In genomic region chr12:84813773-84814172, GRCm38 (mm10) we compare ENCODE assay signal across 13 mouse cellular contexts. TPM values are rescaled to one million over a fixed set of nuclear protein-coding genes. Genes with fewer than 3 reads are reported as not detected.
DNase-seq lines count a peak whose midpoint lies in the region; ATAC-seq and TF ChIP-seq lines count a peak whose summit lies in the region.
"Had no signal": no experiment of that assay in that cellular context is flagged by ENCODE, and none has a peak within 500 bp of the region (broad histone marks: within the 10 kb centered on the region; RNA-seq: fewer than 3 reads in every experiment).

No protein-coding gene starts in this region.

- 50% methylated on average over 7 of the region's 7 CpGs for WGBS in hindbrain, postnatal 0 days
- 46% methylated on average over 7 of the region's 7 CpGs for WGBS in hindbrain, embryonic 14.5 days
- WGBS in lung, embryonic 14.5 days: 40% methylated on average over 7 of the region's 7 CpGs

- TF ChIP-seq POLR2A in ES-Bruce4 (IDR thresholded peaks at IDR 0.05; ENCODE audit: insufficient read depth, low read length): no peak

- H3K27ac ChIP-seq in hindbrain, postnatal 0 days: no peak overlapping the region
- H3K27ac ChIP-seq in hindbrain, embryonic 14.5 days: no peak overlapping the region
- H3K27ac ChIP-seq in ES-Bruce4 (ENCODE audit: insufficient read depth, low read length): no peak overlapping the region
- peak overlapping the region; percentile 55; the same call in 1 of the 2 replicates for H3K27ac ChIP-seq in lung, embryonic 14.5 days (ENCODE audit: low read depth)
- H3K27ac ChIP-seq: heart, embryonic 10.5 days; hindbrain, embryonic 13.5 days had no signal

- no peak overlapping the region for H3K9ac ChIP-seq in hindbrain, postnatal 0 days (replicated peaks; ENCODE audit: low read length)
- no peak overlapping the region for H3K9ac ChIP-seq in hindbrain, embryonic 14.5 days
- H3K9ac ChIP-seq in ES-Bruce4 (ENCODE audit: low read depth, poor library complexity, severe bottlenecking): no peak overlapping the region
- H3K9ac ChIP-seq in lung, embryonic 14.5 days: no peak overlapping the region
- H3K9ac ChIP-seq: hindbrain, embryonic 13.5 days had no signal

- no peaks in the 10 kb centered on the region for H3K36me3 ChIP-seq in hindbrain, postnatal 0 days (ENCODE audit: insufficient read depth, low read length)
- no peaks in the 10 kb centered on the region for H3K36me3 ChIP-seq in hindbrain, embryonic 14.5 days (replicated peaks; ENCODE audit: control insufficient read depth, insufficient read depth)
- H3K36me3 ChIP-seq in ES-Bruce4 (ENCODE audit: control insufficient read depth, insufficient read depth, low read length, poor library complexity, severe bottlenecking): no peaks in the 10 kb centered on the region
- no peaks in the 10 kb centered on the region for H3K36me3 ChIP-seq in lung, embryonic 14.5 days (ENCODE audit: insufficient read depth)
- H3K36me3 ChIP-seq: heart, embryonic 10.5 days; hindbrain, embryonic 13.5 days had no signal

- no peak for TF ChIP-seq EP300 in ES-Bruce4 (IDR thresholded peaks at IDR 0.05; ENCODE audit: insufficient read depth, low read depth, low read length)

- no peaks in the 10 kb centered on the region for H3K9me3 ChIP-seq in hindbrain, postnatal 0 days (ENCODE audit: low read length)
- H3K9me3 ChIP-seq in hindbrain, embryonic 14.5 days (ENCODE audit: control insufficient read depth, low read length): no peaks in the 10 kb centered on the region
- H3K9me3 ChIP-seq in ES-Bruce4 (replicated peaks; ENCODE audit: control insufficient read depth, insufficient read depth, low read length, poor library complexity, severe bottlenecking): no peaks in the 10 kb centered on the region; the same call in 1 of the 2 replicates
- H3K9me3 ChIP-seq in lung, embryonic 14.5 days (ENCODE audit: low read depth, low read length): no peaks in the 10 kb centered on the region
- H3K9me3 ChIP-seq: heart, embryonic 10.5 days; hindbrain, embryonic 13.5 days had no signal

- no peaks in the 10 kb centered on the region for H3K4me1 ChIP-seq in hindbrain, postnatal 0 days (ENCODE audit: insufficient read depth, low read length)
- H3K4me1 ChIP-seq in hindbrain, embryonic 14.5 days (replicated peaks; ENCODE audit: control insufficient read depth, insufficient read depth, low read length): no peaks in the 10 kb centered on the region
- H3K4me1 ChIP-seq in ES-Bruce4 (ENCODE audit: control insufficient read depth, insufficient read depth, low read length): no peaks in the 10 kb centered on the region
- peaks cover 7% of the 10 kb centered on the region; the same call in 1 of the 2 replicates for H3K4me1 ChIP-seq in lung, embryonic 14.5 days (ENCODE audit: insufficient read depth)
- H3K4me1 ChIP-seq: hindbrain, embryonic 13.5 days had no signal

- H3K4me2 ChIP-seq in hindbrain, postnatal 0 days (ENCODE audit: low read depth, low read length): no peak overlapping the region
- no peak overlapping the region for H3K4me2 ChIP-seq in hindbrain, embryonic 14.5 days (replicated peaks)
- H3K4me2 ChIP-seq in lung, embryonic 14.5 days: no peak overlapping the region
- H3K4me2 ChIP-seq: hindbrain, embryonic 13.5 days had no signal

- no peak for DNase-seq in hindbrain, postnatal 0 days (ENCODE audit: low spot score)
- DNase-seq in hindbrain, embryonic 14.5 days (ENCODE audit: low spot score): no peak
- peak; percentile 65 for DNase-seq in 416B (ENCODE audit: low read depth)
- peak; percentile 29 for DNase-seq in lung, embryonic 14.5 days
- DNase-seq in kidney, adult 9 months: no peak
- DNase-seq in layer of hippocampus, postnatal 36 days: no peak
- DNase-seq: cerebellum, adult 9-11 months; left cerebral cortex, postnatal 4 days; thymus, postnatal 14 days had no signal

- H3K27me3 ChIP-seq in hindbrain, postnatal 0 days (ENCODE audit: insufficient read depth, low read length): no peaks in the 10 kb centered on the region
- H3K27me3 ChIP-seq in hindbrain, embryonic 14.5 days (ENCODE audit: control insufficient read depth, insufficient read depth, low read length): no peaks in the 10 kb centered on the region
- no peaks in the 10 kb centered on the region for H3K27me3 ChIP-seq in ES-Bruce4 (ENCODE audit: control insufficient read depth, insufficient read depth, low read length, poor library complexity, severe bottlenecking)
- no peaks in the 10 kb centered on the region for H3K27me3 ChIP-seq in lung, embryonic 14.5 days (ENCODE audit: insufficient read depth, low read length)
- H3K27me3 ChIP-seq: hindbrain, embryonic 13.5 days had no signal

- TF ChIP-seq CTCF in hindbrain, postnatal 0 days (IDR thresholded peaks at IDR 0.05; ENCODE audit: low read depth): peak; percentile 52
- peak; percentile 1 for TF ChIP-seq CTCF in ES-Bruce4 (IDR thresholded peaks at IDR 0.05; ENCODE audit: low read depth, low read length)
- peak; percentile 54 for TF ChIP-seq CTCF in lung, embryonic 14.5 days (IDR thresholded peaks at IDR 0.05; ENCODE audit: low read depth)

- H3K4me3 ChIP-seq in hindbrain, postnatal 0 days (ENCODE audit: low read length): no peak overlapping the region
- H3K4me3 ChIP-seq in hindbrain, embryonic 14.5 days (replicated peaks; ENCODE audit: low read length): no peak overlapping the region
- H3K4me3 ChIP-seq in ES-Bruce4 (ENCODE audit: low read depth, low read length): no peak overlapping the region
- H3K4me3 ChIP-seq in lung, embryonic 14.5 days (ENCODE audit: low read depth, low read length): no peak overlapping the region
- H3K4me3 ChIP-seq: heart, embryonic 10.5 days; hindbrain, embryonic 13.5 days had no signal

- no peak for ATAC-seq in hindbrain, postnatal 0 days
- ATAC-seq in hindbrain, embryonic 14.5 days (ENCODE audit: low FRiP score): no peak
- no peak for ATAC-seq in lung, embryonic 14.5 days (ENCODE audit: insufficient read depth)
- ATAC-seq in CD4-positive, CD25-positive, alpha-beta regulatory T cell, adult 4 months: no peak

RNA-seq across cellular contexts. Expression of gene Isca2, which starts 40.7 kb away (rescaled TPM):
- 61.1 and 102 TPM in 2 replicates for total RNA-seq in hindbrain, postnatal 0 days (2014; rRNA removed)
- polyA plus RNA-seq in hindbrain, postnatal 0 days (2015; fragmentation: Nextera tagmentation; extraction: Ambion mirVana): 133 and 138 TPM in 2 replicates
- 127 and 132 TPM in 2 replicates for polyA plus RNA-seq in hindbrain, embryonic 14.5 days (2014; fragmentation: Nextera tagmentation; extraction: Ambion mirVana)
- polyA plus RNA-seq in ES-Bruce4 (2011; ENCODE audit: insufficient read depth, insufficient read length, low read depth, missing spikeins): 44.4 and 46.1 TPM in 2 replicates
- 126 and 131 TPM in 2 replicates for polyA plus RNA-seq in lung, embryonic 14.5 days (2014; fragmentation: Nextera tagmentation; extraction: Ambion mirVana)
- 100 to 1,000 TPM; 107 to 156 TPM for polyA plus RNA-seq in CD4-positive, CD25-positive, alpha-beta regulatory T cell, adult 4 months (2017; shearing (Covaris generic))
- total RNA-seq in layer of hippocampus, postnatal 36 days (2021): 10 to 100 TPM; 54.7 to 58.6 TPM

RNA-seq across cellular contexts. Expression of gene Npc2, which starts 40.8 kb away (rescaled TPM):
- 39.2 and 39.5 TPM in 2 replicates for total RNA-seq in hindbrain, postnatal 0 days (2014; rRNA removed)
- 55.4 and 57.5 TPM in 2 replicates for polyA plus RNA-seq in hindbrain, postnatal 0 days (2015; fragmentation: Nextera tagmentation; extraction: Ambion mirVana)
- 51.6 and 54.3 TPM in 2 replicates for polyA plus RNA-seq in hindbrain, embryonic 14.5 days (2014; fragmentation: Nextera tagmentation; extraction: Ambion mirVana)
- polyA plus RNA-seq in ES-Bruce4 (2011; ENCODE audit: insufficient read depth, insufficient read length, low read depth, missing spikeins): 156 and 180 TPM in 2 replicates
- polyA plus RNA-seq in lung, embryonic 14.5 days (2014; fragmentation: Nextera tagmentation; extraction: Ambion mirVana): 106 and 107 TPM in 2 replicates
- 100 to 1,000 TPM; 184 to 230 TPM for polyA plus RNA-seq in CD4-positive, CD25-positive, alpha-beta regulatory T cell, adult 4 months (2017; shearing (Covaris generic))
- total RNA-seq in layer of hippocampus, postnatal 36 days (2021): 10 to 100 TPM; 27.4 to 28.6 TPM

Comparison
In these comparisons a context has a peak if more than half of its experiments do, and no peak if none do; other contexts are left out.
1. DNase-seq: peak in 416B (single experiment) and lung, embryonic 14.5 days (single experiment); none in hindbrain, postnatal 0 days (single experiment), hindbrain, embryonic 14.5 days (single experiment), kidney, adult 9 months (single experiment) and layer of hippocampus, postnatal 36 days (0 of 2).
2. CTCF ChIP-seq: peak in every context shown above with its lines; median percentile 54 in lung, embryonic 14.5 days; 52 in hindbrain, postnatal 0 days; 1 in ES-Bruce4.